Mouse (Mus musculus) embryonic facial prominence, embryonic 10.5 days (tissue): ENCODE measurements around the gene Kalrn. TPM values are rescaled to one million over a fixed set of nuclear protein-coding genes. Genes with fewer than 3 reads are reported as not detected.

Experiments used
- DNase-seq: peaks from one replicate; pipeline ENCODE4 v3.0.0-alpha.2; 2017; ENCODE audit warnings: low spot score
- H3K27ac ChIP-seq: fragments of 300-500 bp; sonication (generic); replicated peaks from 2 replicates; pipeline ENCODE4 v1.5.1; 2016; ENCODE audit warnings: mild to moderate bottlenecking
- H3K27me3 ChIP-seq: fragments of 300-500 bp; sonication (generic); replicated peaks from 2 replicates; pipeline ENCODE4 v1.6.1; 2016; ENCODE audit warnings: low read depth, mild to moderate bottlenecking; ENCODE audit not compliant: poor library complexity, severe bottlenecking
- H3K36me3 ChIP-seq: fragments of 300-500 bp; sonication (generic); replicated peaks from 2 replicates; pipeline ENCODE4 v1.6.1; 2016; ENCODE audit warnings: mild to moderate bottlenecking, moderate library complexity
- H3K4me1 ChIP-seq: fragments of 300-500 bp; sonication (generic); 2 replicates; pipeline ENCODE4 v1.6.1; 2016
- H3K4me3 ChIP-seq: fragments of 300-500 bp; sonication (generic); 2 replicates; pipeline ENCODE4 v1.5.1; 2016; ENCODE audit warnings: mild to moderate bottlenecking, moderate library complexity
- H3K9me3 ChIP-seq: fragments of 300-500 bp; sonication (generic); 2 replicates; pipeline ENCODE4 v1.6.1; 2016; ENCODE audit warnings: mild to moderate bottlenecking
- WGBS: fragments of 180-500 bp; shearing (Covaris S2); methylation state at CpG from one replicate; pipeline ENCODE4 v1.1.7; 2016; 5-methylcytosine and 5-hydroxymethylcytosine counted together
- polyA plus RNA-seq: library from polyadenylated mRNA; unstranded; fragments of >200 nt; fragmentation: Nextera tagmentation; extraction: Ambion mirVana; gene quantifications from 2 replicates; pipeline ENCODE4 v1.2.1, GENCODE M21; 2016

The Kalrn gene
- polyA plus RNA-seq, 1 experiment from 2014 or later = 14.8 TPM

DNA sequence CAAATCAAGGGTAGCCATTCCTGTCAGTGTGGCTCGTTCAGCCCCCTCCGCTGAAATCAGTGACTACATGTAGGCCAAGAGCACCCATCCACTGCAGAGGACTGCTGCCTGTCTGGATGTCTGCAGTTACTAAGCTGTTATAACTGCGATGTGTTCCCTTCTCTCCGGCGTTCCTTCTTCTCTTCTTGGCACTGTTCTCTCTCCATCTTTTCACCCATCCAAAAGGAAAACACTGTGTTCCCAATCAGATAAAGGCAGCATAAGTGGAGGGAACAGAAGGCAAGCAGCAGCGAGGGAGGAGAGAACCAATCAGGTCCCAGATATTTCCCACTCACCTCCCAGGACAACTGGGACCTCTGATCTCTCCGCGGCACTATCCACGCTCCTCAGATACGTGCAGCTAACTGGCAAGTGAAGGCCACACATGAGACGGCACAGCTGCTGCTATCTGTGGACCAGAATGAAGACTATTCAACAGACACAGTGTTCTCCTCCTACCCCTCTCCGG is 56.4 kb downstream of the Kalrn start:
- Histone ChIP-seq H3K4me1 (peaks cover 51% of the 10 kb centered on the region), H3K4me3 (no peak overlapping the region), H3K36me3 (no peaks in the 10 kb centered on the region), H3K9me3 (no peaks in the 10 kb centered on the region), H3K27ac (no peak overlapping the region), H3K27me3 (no peaks in the 10 kb centered on the region)
- WGBS = 85% methylated on average over 12 of the region's 12 CpGs
- DNase-seq = no peak

DNA sequence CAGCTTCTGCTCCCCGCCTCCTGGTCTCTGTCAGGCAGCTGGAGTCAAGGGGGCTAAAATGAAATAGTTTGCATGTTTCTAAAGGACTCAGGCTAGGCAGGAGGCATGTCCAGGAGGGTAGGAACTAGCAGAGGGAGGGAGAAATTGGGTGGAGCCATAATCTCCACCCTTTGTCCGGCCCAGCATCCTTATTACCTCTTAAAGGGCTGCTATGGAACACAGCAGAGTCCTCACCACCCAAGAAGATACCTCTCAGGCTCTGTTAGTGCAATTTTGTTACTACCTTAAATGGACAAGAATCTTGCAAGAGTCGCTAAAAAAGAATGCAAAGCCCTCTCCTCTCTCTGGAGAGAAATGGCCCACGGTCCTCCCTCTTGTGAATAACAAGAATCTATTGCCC is 57.8 kb downstream of the Kalrn start:
- Histone ChIP-seq H3K27me3 (no peaks in the 10 kb centered on the region), H3K36me3 (no peaks in the 10 kb centered on the region), H3K4me1 (peaks cover 63% of the 10 kb centered on the region), H3K9me3 (no peaks in the 10 kb centered on the region), H3K4me3 (no peak overlapping the region), H3K27ac (no peak overlapping the region)
- WGBS = 81% methylated on average over 4 of the region's 4 CpGs
- no peak for DNase-seq

DNA sequence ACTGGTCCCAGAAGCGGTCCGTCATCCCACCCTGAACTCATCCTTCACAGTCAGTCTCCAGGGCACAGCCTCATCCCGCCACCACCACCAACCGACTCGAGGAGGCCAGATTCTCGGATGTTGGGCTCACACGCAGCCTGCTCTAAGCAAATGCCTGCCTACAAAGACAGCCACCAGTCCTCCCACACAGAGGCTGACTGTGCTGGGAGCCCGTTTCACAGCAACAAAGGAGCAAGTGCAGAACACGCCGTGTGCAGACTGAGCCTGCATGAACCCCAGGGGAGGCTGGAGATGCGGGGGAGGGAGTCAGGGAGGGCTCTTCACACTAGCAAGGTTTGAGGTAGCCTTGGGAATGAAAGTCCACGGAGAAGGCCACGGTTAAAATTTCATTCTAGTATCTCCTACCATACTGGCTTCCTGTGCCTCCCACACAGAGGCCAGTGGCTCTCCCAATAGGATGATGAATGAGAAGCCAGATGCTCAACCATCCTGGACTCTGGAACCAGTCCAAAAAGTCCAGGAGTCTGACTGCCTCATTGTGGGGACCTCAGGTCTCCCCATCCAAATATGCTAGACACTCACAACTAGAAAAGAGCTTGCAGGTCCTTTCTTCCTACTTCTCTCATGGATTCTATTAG is 59.3 kb downstream of the Kalrn start:
- H3K27me3 ChIP-seq = no peaks in the 10 kb centered on the region
- WGBS = 79% methylated on average over 13 of the region's 13 CpGs
- no peaks in the 10 kb centered on the region for H3K9me3 ChIP-seq
- no peak overlapping the region for H3K4me3 ChIP-seq
- peaks cover 68% of the 10 kb centered on the region for H3K4me1 ChIP-seq
- H3K36me3 ChIP-seq = no peaks in the 10 kb centered on the region
- H3K27ac ChIP-seq = no peak overlapping the region
- no peak for DNase-seq

DNA sequence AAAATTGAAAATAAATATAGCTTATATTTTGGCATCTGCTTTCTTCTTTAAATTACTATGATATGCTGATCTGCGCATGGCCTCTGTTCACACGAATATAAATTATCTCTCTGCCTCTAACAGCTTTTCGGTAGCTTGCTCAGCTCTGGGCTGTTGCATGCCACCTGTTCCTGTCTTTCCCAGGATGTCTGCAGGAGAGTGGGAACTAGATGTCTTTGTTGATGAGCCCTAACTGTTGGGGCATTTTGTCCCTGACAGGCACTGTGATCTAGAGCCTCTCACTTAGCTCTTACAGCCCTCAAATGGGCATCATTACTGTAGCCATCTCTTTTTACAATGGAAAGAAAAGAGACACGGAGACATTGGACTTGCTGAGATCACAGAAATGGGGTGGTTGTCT is 61.0 kb downstream of the Kalrn start:
- Histone ChIP-seq H3K27me3 (no peaks in the 10 kb centered on the region), H3K9me3 (no peaks in the 10 kb centered on the region), H3K27ac (no peak overlapping the region), H3K4me3 (no peak overlapping the region), H3K4me1 (peaks cover 60% of the 10 kb centered on the region), H3K36me3 (no peaks in the 10 kb centered on the region)
- no peak for DNase-seq
- 92% methylated on average over 4 of the region's 4 CpGs for WGBS

DNA sequence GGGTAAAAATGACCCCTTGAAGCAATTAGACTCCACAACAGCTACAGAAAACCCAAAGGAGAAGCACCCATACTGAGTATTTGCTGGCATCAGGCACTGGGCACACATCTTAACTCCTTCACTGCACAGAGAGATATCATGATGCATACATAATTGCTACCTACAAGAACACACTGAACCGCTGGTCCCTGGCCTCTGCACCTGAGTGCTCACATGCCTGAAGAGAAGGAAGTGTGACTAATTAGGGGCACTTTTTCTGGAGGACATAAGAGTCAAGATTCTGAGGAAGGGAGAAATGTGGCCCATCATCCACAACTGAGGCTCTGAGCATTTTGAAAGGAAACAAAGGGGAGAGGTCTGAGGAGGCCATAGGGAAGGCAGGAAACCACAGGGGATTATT is 65.2 kb downstream of the Kalrn start:
- H3K4me3 ChIP-seq = no peak overlapping the region
- DNase-seq = no peak
- H3K4me1 ChIP-seq = peaks cover 26% of the 10 kb centered on the region
- no peaks in the 10 kb centered on the region for H3K9me3 ChIP-seq
- H3K36me3 ChIP-seq = 0 out of 2 replicates have a peak, but pooled peaks cover 3% of the 10 kb centered on the region
- H3K27ac ChIP-seq = no peak overlapping the region
- H3K27me3 ChIP-seq = no peaks in the 10 kb centered on the region
- WGBS = 78% methylated on average over 1 of the region's 1 CpGs

DNA sequence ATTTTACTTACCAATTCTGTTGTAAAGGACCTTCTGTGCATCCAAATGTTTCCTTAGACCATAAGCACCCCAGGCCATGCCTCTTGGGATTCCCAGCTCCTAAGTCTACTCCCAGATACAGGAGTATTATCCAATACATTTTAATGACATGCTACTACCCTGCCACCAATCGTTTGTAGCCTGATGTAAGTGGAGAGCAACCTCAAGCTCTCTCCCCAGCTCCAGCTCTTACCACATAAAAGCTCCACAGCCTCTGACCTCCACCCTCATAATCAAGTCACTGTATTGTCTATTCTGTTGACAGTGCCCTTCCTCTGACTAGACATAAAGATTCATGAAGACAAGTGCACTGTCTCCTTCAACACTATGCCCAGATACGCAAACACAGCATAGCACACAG is 67.3 kb downstream of the Kalrn start:
- 86% methylated on average over 2 of the region's 2 CpGs for WGBS
- Histone ChIP-seq H3K4me1 (peaks cover 29% of the 10 kb centered on the region), H3K27ac (no peak overlapping the region), H3K4me3 (no peak overlapping the region), H3K27me3 (no peaks in the 10 kb centered on the region), H3K36me3 (0 out of 2 replicates have a peak, but pooled peaks cover 3% of the 10 kb centered on the region), H3K9me3 (no peaks in the 10 kb centered on the region)
- no peak for DNase-seq

DNA sequence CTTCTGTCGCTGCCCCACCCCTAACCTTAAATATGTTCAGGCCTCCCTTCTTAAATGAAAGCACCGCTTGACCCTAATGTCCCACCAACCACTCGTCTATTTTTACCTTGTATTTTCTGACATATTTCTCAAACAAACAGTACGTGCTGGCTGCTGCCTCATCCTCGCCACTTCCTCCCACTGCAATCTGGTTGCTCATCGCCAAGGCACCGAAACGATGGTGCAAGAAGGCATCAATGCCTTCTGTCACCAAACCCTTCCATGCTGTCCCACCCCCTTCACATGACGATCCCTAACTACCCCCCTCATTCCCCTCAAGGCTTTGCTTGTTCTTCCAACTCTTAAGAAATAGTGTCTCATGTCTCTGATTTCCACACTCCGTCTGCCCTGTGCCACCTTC is 69.1 kb downstream of the Kalrn start:
- WGBS = 93% methylated on average over 10 of the region's 10 CpGs
- Histone ChIP-seq H3K36me3 (0 out of 2 replicates have a peak, but pooled peaks cover 3% of the 10 kb centered on the region), H3K27me3 (no peaks in the 10 kb centered on the region)

DNA sequence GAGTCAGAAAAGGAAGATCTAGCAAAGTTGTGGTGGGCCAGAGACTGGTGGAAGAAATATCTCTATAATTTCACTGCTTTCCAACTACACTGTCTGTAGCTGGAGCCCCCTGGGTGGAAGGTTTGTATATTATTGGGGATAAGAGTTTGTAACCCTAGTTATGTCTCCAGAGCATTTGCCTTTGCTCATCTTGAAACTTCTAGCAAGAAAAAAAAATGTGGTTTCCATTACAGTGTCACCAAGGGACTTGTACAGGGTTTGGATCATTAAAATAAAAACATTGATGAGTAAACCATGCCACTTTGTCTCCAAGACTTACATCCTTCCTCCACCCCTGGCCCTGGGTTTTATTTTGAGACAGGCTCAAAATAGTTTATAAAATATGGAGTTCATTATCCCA is 71.2 kb downstream of the Kalrn start:
- peaks cover 3% of the 10 kb centered on the region; the same call in 1 of the 2 replicates for H3K36me3 ChIP-seq
- H3K9me3 ChIP-seq = no peaks in the 10 kb centered on the region
- peaks cover 10% of the 10 kb centered on the region; the same call in 1 of the 2 replicates for H3K4me1 ChIP-seq
- H3K27ac ChIP-seq = no peak overlapping the region
- H3K4me3 ChIP-seq = no peak overlapping the region
- no peaks in the 10 kb centered on the region for H3K27me3 ChIP-seq
- no peak for DNase-seq

More for the DNA sequence above, 69.1 kb downstream of the Kalrn start:
- H3K4me3 ChIP-seq = no peak overlapping the region
- no peaks in the 10 kb centered on the region for H3K9me3 ChIP-seq
- H3K27ac ChIP-seq = no peak overlapping the region
- no peak for DNase-seq
- H3K4me1 ChIP-seq = peaks cover 19% of the 10 kb centered on the region; the same call in 1 of the 2 replicates

DNA sequence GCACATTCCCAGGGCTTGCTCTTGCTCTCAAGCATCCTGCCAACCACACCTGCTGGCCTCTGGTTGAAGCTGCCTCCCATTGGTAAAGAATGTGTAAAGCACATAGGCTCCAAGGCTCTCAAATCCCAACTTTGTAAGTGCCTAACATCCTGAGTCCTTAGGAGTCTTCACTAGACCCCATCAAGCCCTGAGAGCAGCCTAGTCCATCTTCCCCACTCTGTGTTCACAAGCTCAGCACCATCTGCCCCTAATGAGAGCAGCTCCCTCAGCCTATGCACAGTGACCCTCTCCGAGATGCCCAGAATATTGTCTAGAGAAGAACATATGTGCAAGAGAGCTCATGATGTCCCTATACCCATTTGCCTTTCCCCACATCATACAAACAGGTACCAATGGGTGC is 78.6 kb downstream of the Kalrn start:
- H3K27ac ChIP-seq = no peak overlapping the region
- H3K36me3 ChIP-seq = no peaks in the 10 kb centered on the region; the same call in 1 of the 2 replicates
- no peak overlapping the region for H3K4me3 ChIP-seq
- no peaks in the 10 kb centered on the region for H3K9me3 ChIP-seq
- peaks cover 26% of the 10 kb centered on the region for H3K4me1 ChIP-seq
- no peak for DNase-seq
- WGBS = 86% methylated on average over 1 of the region's 1 CpGs
- no peaks in the 10 kb centered on the region for H3K27me3 ChIP-seq

DNA sequence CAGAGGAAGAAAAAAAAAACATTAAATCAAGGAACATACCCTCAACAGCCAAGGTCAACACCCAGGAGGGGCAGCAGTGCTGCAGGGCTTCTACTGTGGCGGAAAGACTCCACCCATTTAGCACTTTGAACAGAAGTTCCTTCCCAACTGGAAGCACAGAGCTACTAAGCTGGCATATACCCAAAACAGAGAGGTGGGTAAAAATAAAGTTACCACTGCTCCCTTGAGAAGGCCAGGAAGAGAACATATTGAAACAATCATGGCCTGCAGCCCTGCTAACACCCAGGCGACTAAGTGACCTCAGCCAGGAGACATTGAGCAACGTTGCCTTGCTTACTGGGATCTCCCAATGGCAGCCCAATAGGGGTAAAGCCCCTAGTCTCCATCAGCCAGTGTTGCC is 79.4 kb downstream of the Kalrn start:
- H3K27ac ChIP-seq = no peak overlapping the region
- 56% methylated on average over 3 of the region's 3 CpGs for WGBS

DNA sequence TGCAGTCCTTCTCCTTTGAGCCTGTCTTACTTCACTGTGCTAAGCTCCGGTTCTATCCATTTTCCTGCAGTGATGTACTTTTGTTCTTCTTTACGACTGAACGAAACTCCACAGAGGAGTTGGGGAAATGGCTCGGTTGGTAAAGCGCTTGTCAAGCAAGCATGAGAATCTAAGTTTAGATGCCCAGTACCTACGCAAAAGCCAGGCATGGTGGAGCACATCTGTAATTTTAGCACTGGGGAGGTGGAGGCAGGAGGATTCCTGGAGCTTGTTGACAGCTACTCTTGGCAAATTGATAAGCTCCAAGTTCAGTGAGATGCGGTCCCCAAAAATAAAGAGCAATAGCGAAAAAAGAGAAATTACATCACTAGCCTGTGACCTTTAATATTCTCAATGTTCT is 82.1 kb downstream of the Kalrn start:
- Histone ChIP-seq H3K27me3 (no peaks in the 10 kb centered on the region), H3K27ac (no peak overlapping the region), H3K9me3 (no peaks in the 10 kb centered on the region), H3K4me3 (no peak overlapping the region), H3K4me1 (peaks cover 35% of the 10 kb centered on the region), H3K36me3 (no peaks in the 10 kb centered on the region)
- no peak for DNase-seq
- 83% methylated on average over 8 of the region's 8 CpGs for WGBS

More for the DNA sequence above, 79.4 kb downstream of the Kalrn start:
- Histone ChIP-seq H3K4me3 (no peak overlapping the region), H3K4me1 (peaks cover 31% of the 10 kb centered on the region), H3K27me3 (no peaks in the 10 kb centered on the region), H3K36me3 (no peaks in the 10 kb centered on the region; the same call in 1 of the 2 replicates), H3K9me3 (no peaks in the 10 kb centered on the region)
- DNase-seq = no peak

DNA sequence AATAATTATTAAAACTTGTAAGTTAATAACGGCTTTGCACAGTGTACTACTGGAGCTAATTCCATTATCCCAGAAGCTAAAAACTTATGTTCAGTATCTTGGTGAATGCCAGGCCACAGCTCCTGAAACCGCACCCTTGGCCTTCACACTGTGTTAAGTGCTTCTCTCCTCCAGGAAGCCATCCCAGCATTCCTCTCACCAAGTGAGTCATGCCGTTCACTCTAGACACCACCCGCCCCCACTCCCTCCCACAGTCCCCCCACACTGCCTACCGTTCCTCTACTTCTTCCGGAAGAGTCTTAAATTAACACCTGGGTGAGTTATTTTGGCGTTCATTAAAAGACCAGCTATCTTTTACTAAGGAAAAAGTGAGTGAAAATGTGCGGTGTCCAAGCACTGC is 82.8 kb downstream of the Kalrn start:
- Histone ChIP-seq H3K9me3 (no peaks in the 10 kb centered on the region), H3K4me3 (no peak overlapping the region), H3K27me3 (no peaks in the 10 kb centered on the region), H3K36me3 (no peaks in the 10 kb centered on the region), H3K27ac (no peak overlapping the region), H3K4me1 (peaks cover 42% of the 10 kb centered on the region)
- no peak for DNase-seq
- 53% methylated on average over 8 of the region's 8 CpGs for WGBS

DNA sequence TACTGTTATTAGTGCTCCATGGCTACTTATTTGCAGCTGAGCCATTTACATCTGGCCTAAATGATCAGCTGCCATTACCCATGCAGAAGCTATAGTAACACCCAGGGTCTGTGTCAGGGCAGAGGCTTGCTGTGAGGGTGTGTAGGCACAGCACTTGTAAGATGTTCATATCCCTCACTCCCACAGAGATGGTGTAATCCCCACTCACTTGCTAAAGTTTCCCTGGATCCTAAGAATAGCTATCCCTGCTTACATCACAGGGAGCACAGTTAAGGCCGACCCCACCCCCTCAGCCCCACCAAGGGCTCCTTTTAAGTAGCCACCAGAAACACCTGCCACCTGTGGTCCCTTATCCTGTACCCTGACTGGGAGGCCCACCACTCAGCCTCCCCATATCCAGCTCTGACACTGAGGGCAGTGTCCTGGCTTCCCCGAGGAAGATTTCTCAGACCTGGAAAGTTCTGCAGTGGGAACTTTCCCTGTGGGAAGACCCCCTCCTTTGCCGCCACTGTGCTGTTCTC is 83.5 kb downstream of the Kalrn start:
- no peaks in the 10 kb centered on the region for H3K9me3 ChIP-seq
- no peak overlapping the region for H3K27ac ChIP-seq
- H3K27me3 ChIP-seq = no peaks in the 10 kb centered on the region
- no peak overlapping the region for H3K4me3 ChIP-seq
- H3K36me3 ChIP-seq = no peaks in the 10 kb centered on the region
- no peak for DNase-seq
- WGBS = 51% methylated on average over 3 of the region's 3 CpGs
- H3K4me1 ChIP-seq = peaks cover 48% of the 10 kb centered on the region
